Mouse (Mus musculus) neural tube, embryonic 13.5 days (tissue): Measurements from ENCODE around the gene Glod4. TPM values are rescaled to one million over a fixed set of nuclear protein-coding genes. Genes with fewer than 3 reads are reported as not detected.

Experiments
- ATAC-seq: fragments of 200-750 bp; cut with Nextera tagmentation; 2 replicates; pipeline ENCODE4 v1.8.0; 2017; ENCODE audit warnings: low read depth, mild to moderate bottlenecking, moderate TSS enrichment, moderate library complexity
- H3K27ac ChIP-seq: fragments of 300-500 bp; sonication (generic); replicated peaks from 2 replicates; pipeline ENCODE4 v1.5.1; 2015; ENCODE audit warnings: moderate library complexity, mild to moderate bottlenecking, inconsistent platforms
- H3K27me3 ChIP-seq: fragments of 300-500 bp; sonication (generic); 2 replicates; pipeline ENCODE4 v1.6.1; 2015; ENCODE audit warnings: mild to moderate bottlenecking, inconsistent platforms
- H3K36me3 ChIP-seq: fragments of 300-500 bp; sonication (generic); 2 replicates; pipeline ENCODE4 v1.6.1; 2015; ENCODE audit warnings: mild to moderate bottlenecking, inconsistent platforms
- H3K4me1 ChIP-seq: fragments of 300-500 bp; sonication (generic); replicated peaks from 2 replicates; pipeline ENCODE4 v1.6.1; 2015; ENCODE audit warnings: inconsistent platforms
- H3K4me2 ChIP-seq: fragments of 300-500 bp; sonication (generic); 2 replicates; pipeline ENCODE4 v1.6.1; 2015; ENCODE audit warnings: inconsistent platforms, mild to moderate bottlenecking, moderate library complexity
- H3K4me3 ChIP-seq: fragments of 300-500 bp; sonication (generic); 2 replicates; pipeline ENCODE4 v1.5.1; 2015; ENCODE audit warnings: mild to moderate bottlenecking, inconsistent platforms
- H3K9ac ChIP-seq: fragments of 300-500 bp; sonication (generic); 2 replicates; pipeline ENCODE4 v1.6.1; 2015; ENCODE audit warnings: moderate library complexity, mild to moderate bottlenecking, inconsistent platforms
- H3K9me3 ChIP-seq: fragments of 300-500 bp; sonication (generic); 2 replicates; pipeline ENCODE4 v1.6.1; 2016; ENCODE audit warnings: inconsistent platforms
- WGBS: fragments of 180-500 bp; shearing (Covaris S2); methylation state at CpG from one replicate; pipeline ENCODE4 v1.1.7; 2015; 5-methylcytosine and 5-hydroxymethylcytosine counted together
- polyA plus RNA-seq: library from polyadenylated mRNA; unstranded; fragments of >200 nt; fragmentation: Nextera tagmentation; extraction: Ambion mirVana; gene quantifications from 2 replicates; pipeline ENCODE4 v1.2.1, GENCODE M21; 2015

Glod4 gene
- polyA plus RNA-seq: 108 and 112 TPM in 2 replicates

GRCm38 (mm10) chr11:76242901-76243810, at the start of gene Glod4, which contains the start of gene Mrm3:
Gene Glod4, minus strand, starts transcription at chr11:76243725.
Gene Mrm3, plus strand, starts transcription at chr11:76243715.
- Histone ChIP-seq H3K27ac (peak within 1 kb of the TSS; percentile 86), H3K27me3 (no peaks in the 10 kb centered on the region), H3K4me1 (peaks cover 33% of the 10 kb centered on the region), H3K4me3 (peak within 1 kb of the TSS; percentile 72), H3K9me3 (no peaks in the 10 kb centered on the region), H3K36me3 (peaks cover 24% of the 10 kb centered on the region), H3K4me2 (peak within 1 kb of the TSS; percentile 76), H3K9ac (peak within 1 kb of the TSS; percentile 88)
- peak; percentile 92 for ATAC-seq
- under 1% methylated on average over 61 of the region's 61 CpGs for WGBS

- no peak overlapping the region for H3K4me3 ChIP-seq
- no peak for ATAC-seq
- H3K36me3 ChIP-seq: no peaks in the 10 kb centered on the region
- H3K27me3 ChIP-seq: no peaks in the 10 kb centered on the region
- H3K9ac ChIP-seq: peak overlapping the region; percentile 17; the same call in 1 of the 2 replicates
- whole genome bisulfite sequencing: 69% methylated on average over 6 of the region's 6 CpGs
- H3K4me1 ChIP-seq: peaks cover 92% of the 10 kb centered on the region
- 0 out of 2 replicates have a peak overlapping the region, but pooled peaks have one; percentile 7 for H3K4me2 ChIP-seq
- no peaks in the 10 kb centered on the region for H3K9me3 ChIP-seq
- H3K27ac ChIP-seq: peak overlapping the region; percentile 83
Measured at GRCm38 (mm10) chr11:76292831-76293230, 49.3 kb upstream of the Glod4 start.

- Histone ChIP-seq H3K4me3 (no peak overlapping the region), H3K27me3 (no peaks in the 10 kb centered on the region), H3K9ac (0 out of 2 replicates have a peak overlapping the region, but pooled peaks have one; percentile 17), H3K9me3 (no peaks in the 10 kb centered on the region), H3K4me2 (0 out of 2 replicates have a peak overlapping the region, but pooled peaks have one; percentile 7), H3K27ac (peak overlapping the region; percentile 83), H3K36me3 (no peaks in the 10 kb centered on the region), H3K4me1 (peaks cover 94% of the 10 kb centered on the region)
- WGBS: 73% methylated on average over 15 of the region's 15 CpGs
- ATAC-seq: no peak
Measured at GRCm38 (mm10) chr11:76292398-76292797, 48.9 kb upstream of the Glod4 start.

GRCm38 (mm10) chr11:76291960-76292359, 48.4 kb upstream of the Glod4 start:
- Histone ChIP-seq H3K9me3 (no peaks in the 10 kb centered on the region), H3K27ac (peak overlapping the region; percentile 83), H3K4me2 (no peak overlapping the region), H3K9ac (no peak overlapping the region), H3K4me3 (no peak overlapping the region), H3K4me1 (peaks cover 94% of the 10 kb centered on the region), H3K36me3 (no peaks in the 10 kb centered on the region), H3K27me3 (no peaks in the 10 kb centered on the region)
- WGBS: 73% methylated on average over 4 of the region's 4 CpGs
- ATAC-seq: no peak

- peak overlapping the region; percentile 94 for H3K27ac ChIP-seq
- WGBS: 10% methylated on average over 11 of the region's 11 CpGs
- no peaks in the 10 kb centered on the region for H3K27me3 ChIP-seq
- peaks cover 96% of the 10 kb centered on the region for H3K4me1 ChIP-seq
- no peaks in the 10 kb centered on the region for H3K9me3 ChIP-seq
- no peak overlapping the region for H3K4me2 ChIP-seq
- ATAC-seq: peak; percentile 64
- no peak overlapping the region for H3K4me3 ChIP-seq
- peak overlapping the region; percentile 51 for H3K9ac ChIP-seq
- no peaks in the 10 kb centered on the region for H3K36me3 ChIP-seq
Measured at GRCm38 (mm10) chr11:76290367-76290766, 46.8 kb upstream of the Glod4 start.

- Histone ChIP-seq H3K9me3 (no peaks in the 10 kb centered on the region), H3K9ac (no peak overlapping the region), H3K4me1 (peaks cover 89% of the 10 kb centered on the region), H3K27me3 (no peaks in the 10 kb centered on the region), H3K36me3 (no peaks in the 10 kb centered on the region), H3K4me2 (no peak overlapping the region), H3K27ac (peak overlapping the region; percentile 94), H3K4me3 (no peak overlapping the region)
- ATAC-seq: no peak
- 73% methylated on average over 6 of the region's 6 CpGs for WGBS
Measured at GRCm38 (mm10) chr11:76288645-76289044, 45.1 kb upstream of the Glod4 start.

GRCm38 (mm10) chr11:76287301-76287700, 43.8 kb upstream of the Glod4 start:
- no peaks in the 10 kb centered on the region for H3K27me3 ChIP-seq
- H3K4me2 ChIP-seq: no peak overlapping the region
- H3K4me1 ChIP-seq: peaks cover 76% of the 10 kb centered on the region
- WGBS: 39% methylated on average over 10 of the region's 10 CpGs
- no peaks in the 10 kb centered on the region for H3K9me3 ChIP-seq
- 0 out of 2 replicates have a peak overlapping the region, but pooled peaks have one; percentile 20 for H3K27ac ChIP-seq
- no peak overlapping the region for H3K9ac ChIP-seq
- H3K36me3 ChIP-seq: no peaks in the 10 kb centered on the region
- ATAC-seq: no peak
- H3K4me3 ChIP-seq: no peak overlapping the region

GRCm38 (mm10) chr11:76286534-76287126, 43.1 kb upstream of the Glod4 start:
- no peak for ATAC-seq
- Histone ChIP-seq H3K4me3 (no peak overlapping the region), H3K27me3 (no peaks in the 10 kb centered on the region), H3K9ac (no peak overlapping the region), H3K27ac (0 out of 2 replicates have a peak overlapping the region, but pooled peaks have one; percentile 20), H3K4me2 (no peak overlapping the region), H3K9me3 (no peaks in the 10 kb centered on the region), H3K36me3 (no peaks in the 10 kb centered on the region), H3K4me1 (peaks cover 70% of the 10 kb centered on the region)
- WGBS: 71% methylated on average over 10 of the region's 10 CpGs

GRCm38 (mm10) chr11:76285431-76286075, 42.0 kb upstream of the Glod4 start:
- Histone ChIP-seq H3K9ac (0 out of 2 replicates have a peak overlapping the region, but pooled peaks have one; percentile 8), H3K4me1 (peaks cover 61% of the 10 kb centered on the region), H3K27ac (no peak overlapping the region), H3K4me2 (no peak overlapping the region), H3K4me3 (no peak overlapping the region), H3K9me3 (no peaks in the 10 kb centered on the region), H3K36me3 (no peaks in the 10 kb centered on the region), H3K27me3 (no peaks in the 10 kb centered on the region)
- WGBS: 60% methylated on average over 7 of the region's 7 CpGs
- ATAC-seq: no peak

GRCm38 (mm10) chr11:76283841-76284240, 40.3 kb upstream of the Glod4 start:
- Histone ChIP-seq H3K4me1 (peaks cover 58% of the 10 kb centered on the region), H3K4me2 (no peak overlapping the region), H3K27me3 (no peaks in the 10 kb centered on the region), H3K4me3 (no peak overlapping the region), H3K27ac (no peak overlapping the region), H3K36me3 (no peaks in the 10 kb centered on the region), H3K9me3 (no peaks in the 10 kb centered on the region), H3K9ac (no peak overlapping the region)
- WGBS: 98% methylated on average over 6 of the region's 6 CpGs
- no peak for ATAC-seq

- no peak overlapping the region for H3K4me3 ChIP-seq
- ATAC-seq: no peak
- peak overlapping the region; percentile 54; the same call in 1 of the 2 replicates for H3K27ac ChIP-seq
- H3K4me1 ChIP-seq: peaks cover 33% of the 10 kb centered on the region
- H3K4me2 ChIP-seq: no peak overlapping the region
- H3K9me3 ChIP-seq: no peaks in the 10 kb centered on the region
- H3K36me3 ChIP-seq: no peaks in the 10 kb centered on the region; the same call in 1 of the 2 replicates
- 72% methylated on average over 2 of the region's 2 CpGs for WGBS
- no peaks in the 10 kb centered on the region for H3K27me3 ChIP-seq
- H3K9ac ChIP-seq: no peak overlapping the region
Measured at GRCm38 (mm10) chr11:76279971-76280370, 36.4 kb upstream of the Glod4 start.
